Mouse (Mus musculus): ENCODE measurements at regions not wholly inside any gene's neighbourhood (a gene's known extent, or its start where the extent isn't known, plus 50 kb on each side); places are given as distances from the start of the nearest gene placed in this dataset.

- DNase-seq, result no peak
Observed at GRCm38 (mm10) chr2:178950304-178950703, 491.9 kb upstream of the Cdh4 start.

GRCm38 (mm10) chr2:178954420-178955067 is 487.7 kb upstream of the Cdh4 start:
- DNase-seq, result no peak

DNA sequence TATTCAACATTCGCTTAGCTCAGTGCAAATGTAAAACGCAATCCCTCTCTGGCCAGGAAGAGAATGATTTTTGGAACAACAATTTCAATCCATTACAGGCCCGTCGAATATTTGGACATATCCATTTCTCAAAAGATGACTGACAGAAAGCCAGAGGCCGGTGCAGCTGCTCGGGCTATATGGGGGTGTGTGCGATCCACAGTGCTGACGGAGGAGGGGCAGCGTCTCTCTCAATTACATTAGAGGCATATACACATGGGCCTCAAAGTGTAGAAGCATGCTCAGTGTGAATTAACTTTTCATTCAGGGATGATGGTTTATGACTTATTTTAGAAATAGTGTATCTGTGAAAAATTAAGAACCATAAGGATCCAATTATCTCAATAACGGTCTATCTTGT is 483.4 kb upstream of the Cdh4 start:
- DNase-seq, result no peak

DNA sequence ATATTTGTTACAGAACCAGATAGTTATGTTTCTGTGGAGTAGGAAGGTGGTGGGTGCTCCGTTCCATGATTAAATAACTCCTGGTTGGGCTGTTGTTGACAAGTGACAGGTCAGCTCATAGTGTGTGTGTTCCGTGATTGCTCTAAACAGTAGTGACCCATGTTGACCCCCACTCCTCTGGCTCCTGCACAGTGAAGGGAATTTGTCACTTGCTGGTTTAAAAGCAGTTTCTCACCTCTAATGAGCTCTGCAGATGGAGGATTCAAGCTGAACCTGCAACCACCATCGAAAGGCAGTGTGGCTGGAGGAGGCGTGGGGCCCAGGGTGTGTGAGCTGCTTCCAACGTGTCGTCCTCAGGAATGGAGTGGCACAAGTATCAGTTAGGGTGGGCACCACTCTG is 482.6 kb upstream of the Cdh4 start:
- no peak for DNase-seq

DNA sequence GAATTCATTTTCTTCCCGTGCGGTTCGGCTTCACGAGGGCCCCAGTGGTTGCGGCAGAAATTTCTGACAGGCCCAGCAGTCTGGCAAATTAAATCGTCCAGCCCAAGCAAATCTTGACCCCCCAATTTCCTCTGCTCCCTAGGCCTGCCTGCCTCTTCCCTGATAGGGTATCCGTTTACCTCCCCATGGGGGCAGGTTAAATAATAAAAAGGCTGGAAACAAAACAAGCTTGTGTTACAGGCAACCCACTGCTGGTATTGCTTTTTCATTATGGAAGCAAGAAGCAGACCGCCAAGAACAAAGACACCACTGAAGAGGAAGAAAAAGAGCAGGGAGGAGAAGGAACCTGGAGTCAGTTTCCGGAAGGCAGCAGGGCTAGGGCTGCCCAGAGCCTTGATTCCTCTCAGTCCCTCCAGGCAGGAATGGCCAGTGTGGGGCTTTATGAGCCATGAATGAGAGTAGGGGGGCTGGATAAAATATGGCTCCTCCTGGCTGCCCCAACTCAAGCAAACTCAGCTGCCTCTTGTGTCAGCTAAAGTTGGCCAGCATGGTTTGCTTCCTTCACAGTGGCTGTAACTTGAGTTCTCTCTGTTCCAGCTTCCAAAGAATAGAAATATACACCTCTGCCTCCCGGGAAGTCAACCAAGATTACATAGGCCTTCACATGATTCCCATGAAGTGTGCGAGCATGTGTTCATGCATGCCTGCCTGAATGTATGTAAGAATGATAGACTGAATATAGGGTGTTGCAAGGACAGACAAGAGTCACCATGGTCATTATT is 474.5 kb upstream of the Cdh4 start:
- DNase-seq, result no peak

DNA sequence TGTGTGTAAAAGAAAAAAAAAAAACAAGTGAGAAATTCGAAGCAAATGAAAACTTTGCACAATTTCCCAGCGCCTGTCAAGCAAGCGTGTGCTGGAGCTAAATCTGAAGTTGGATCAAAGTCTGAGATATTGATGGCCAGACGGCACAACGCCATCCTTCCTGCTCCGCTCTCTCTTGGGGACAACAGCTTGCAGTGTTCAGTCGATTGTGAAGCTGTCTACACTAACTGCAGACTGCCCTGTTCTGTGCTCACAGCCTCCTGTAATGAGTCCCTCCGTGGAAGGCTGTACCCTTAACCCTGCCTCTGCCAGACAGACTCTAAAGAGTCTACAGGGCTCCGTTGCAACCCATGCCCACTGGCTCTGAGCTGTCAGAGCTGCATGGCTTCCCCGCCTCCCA is 472.5 kb upstream of the Cdh4 start:
- DNase-seq, result no peak

DNA sequence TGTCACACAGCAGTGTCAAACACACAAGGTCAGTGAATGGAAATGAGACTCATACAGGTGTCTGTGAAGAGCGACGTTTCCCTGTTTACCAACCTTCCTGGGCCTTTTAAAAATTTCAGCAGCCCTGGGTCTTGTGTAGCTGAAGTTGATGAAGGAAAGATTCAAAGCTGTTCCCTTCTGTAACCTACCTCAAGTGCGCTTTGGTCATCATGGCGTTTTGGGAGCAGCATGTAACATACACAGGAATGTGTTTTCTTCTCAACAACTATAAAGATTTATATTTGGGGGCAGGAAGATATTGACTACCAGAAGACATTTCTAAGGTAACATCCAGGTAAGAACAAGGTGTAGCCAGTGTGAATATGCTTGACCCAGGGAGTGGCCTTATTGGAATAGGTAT is 466.9 kb upstream of the Cdh4 start:
- no peak for DNase-seq

- no peak for DNase-seq
Observed at GRCm38 (mm10) chr2:178976046-178976445, 466.2 kb upstream of the Cdh4 start.

- DNase-seq, result no peak
Observed at GRCm38 (mm10) chr2:178976495-178976894, 465.7 kb upstream of the Cdh4 start.

DNA sequence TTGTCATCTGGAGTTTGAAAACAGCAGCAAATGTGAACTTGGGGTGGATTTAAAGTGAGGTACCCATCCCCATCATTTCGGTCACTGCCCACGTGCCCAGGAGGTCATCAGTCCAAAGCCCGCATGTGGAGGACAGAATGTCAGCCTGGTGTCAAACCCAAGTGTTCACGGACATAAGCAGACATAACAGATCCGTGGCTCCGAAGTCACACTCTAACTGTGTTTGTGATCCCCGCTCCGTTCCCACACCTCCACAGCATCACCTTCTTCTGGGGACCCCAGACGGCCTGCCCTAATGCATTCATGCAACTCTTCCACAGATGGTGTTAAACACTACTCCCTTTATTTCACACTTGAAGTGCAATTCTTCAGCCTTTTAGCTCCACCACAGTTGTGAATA is 462.8 kb upstream of the Cdh4 start:
- no peak for DNase-seq

DNA sequence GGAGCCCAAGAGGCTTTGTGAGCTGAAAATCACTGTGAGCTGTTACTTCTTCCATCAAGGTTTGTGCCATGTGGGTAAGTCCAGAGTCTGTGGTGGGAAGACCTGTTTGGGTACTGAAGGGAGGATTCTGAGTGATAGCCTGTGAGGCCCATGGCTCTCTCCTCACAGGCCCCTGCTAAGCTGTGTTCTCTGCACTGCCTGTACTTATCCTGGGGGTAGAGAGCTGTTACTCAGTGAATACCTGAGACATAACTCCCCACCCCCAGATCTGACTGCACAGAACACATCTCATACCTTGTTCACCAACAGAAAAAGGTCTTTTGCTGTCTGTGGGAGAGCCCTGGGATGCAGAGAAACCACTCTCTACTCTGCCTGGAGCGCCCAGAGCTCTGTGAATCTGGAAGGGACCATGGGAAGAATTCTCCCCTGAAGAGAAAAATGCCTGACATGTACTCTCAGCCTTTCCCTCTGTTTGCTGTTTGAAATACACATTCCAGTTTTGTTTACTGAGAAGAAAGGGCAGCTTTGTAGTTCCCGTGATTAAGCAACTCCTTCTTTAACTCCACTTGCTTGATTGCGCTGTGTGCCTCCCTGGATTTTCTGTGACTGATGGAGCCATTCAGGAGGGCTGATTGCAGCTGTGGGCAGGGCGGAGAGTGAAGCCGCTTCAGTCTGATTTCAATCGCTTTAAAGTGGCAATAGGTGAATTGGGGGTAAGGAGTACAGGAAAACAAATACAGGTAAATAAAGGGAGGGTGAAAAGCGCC is 460.3 kb upstream of the Cdh4 start:
- no peak for DNase-seq

DNA sequence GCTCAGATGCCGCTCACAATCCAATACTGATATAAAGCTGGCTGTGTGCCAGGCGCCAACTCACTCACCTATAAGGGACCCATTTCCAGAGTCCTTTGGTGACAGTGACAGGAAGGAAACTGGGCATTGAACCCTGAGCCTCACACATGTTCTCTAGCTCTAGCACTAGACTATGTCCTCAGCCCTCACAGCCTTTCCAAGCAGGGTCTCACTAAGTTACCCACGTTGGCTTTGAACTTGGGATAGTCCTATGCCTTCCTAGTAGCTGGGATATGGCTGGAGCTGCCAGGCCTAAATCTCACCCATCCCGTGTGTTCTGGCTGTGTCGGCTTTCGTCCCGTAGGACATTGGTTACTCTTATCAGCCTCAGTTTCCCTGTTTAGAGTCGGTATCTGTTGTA is 458.4 kb upstream of the Cdh4 start:
- DNase-seq, result no peak

DNA sequence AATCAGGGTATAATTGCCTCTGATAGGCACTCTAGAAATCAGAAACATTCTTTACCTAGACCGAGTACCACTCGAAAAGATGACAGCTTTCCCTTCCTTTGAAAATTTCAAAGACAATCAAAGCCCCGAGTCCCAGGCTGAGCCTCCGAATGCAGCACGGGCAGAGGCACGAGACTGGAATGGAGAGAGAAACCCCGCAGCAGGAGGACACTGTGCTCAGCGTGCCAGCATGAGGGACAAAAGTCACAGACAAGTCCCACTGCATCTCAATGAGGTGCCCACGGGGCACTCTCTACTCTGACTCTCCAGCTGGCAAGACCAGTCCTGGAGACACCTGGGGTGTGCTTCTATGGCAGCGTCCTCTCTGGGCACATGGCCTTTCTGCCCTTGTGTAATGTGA is 454.3 kb upstream of the Cdh4 start:
- DNase-seq, result no peak

- no peak for DNase-seq
Observed at GRCm38 (mm10) chr2:178989291-178989690, 452.9 kb upstream of the Cdh4 start.

DNA sequence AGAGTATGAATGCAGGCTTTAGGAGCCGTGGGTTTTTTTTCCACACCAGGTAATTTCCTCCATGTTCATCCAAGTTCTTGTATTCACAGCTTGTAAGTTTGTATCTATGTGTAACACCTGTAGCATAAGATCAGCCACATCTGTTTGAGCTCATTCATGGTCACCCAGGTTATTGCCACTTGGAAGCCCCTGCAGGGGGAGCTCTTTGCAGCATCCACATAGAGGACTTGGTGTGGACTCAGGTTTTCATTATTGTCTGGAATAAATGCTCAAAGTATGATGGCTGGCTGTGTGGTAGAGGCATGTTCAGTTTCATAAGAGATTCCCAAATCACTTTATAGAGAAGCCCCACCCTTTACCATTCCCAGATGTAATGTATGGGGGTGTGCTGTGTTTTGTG is 452.4 kb upstream of the Cdh4 start:
- DNase-seq, result no peak

GRCm38 (mm10) chr2:178990959-178991358 is 451.3 kb upstream of the Cdh4 start:
- DNase-seq, result no peak

DNA sequence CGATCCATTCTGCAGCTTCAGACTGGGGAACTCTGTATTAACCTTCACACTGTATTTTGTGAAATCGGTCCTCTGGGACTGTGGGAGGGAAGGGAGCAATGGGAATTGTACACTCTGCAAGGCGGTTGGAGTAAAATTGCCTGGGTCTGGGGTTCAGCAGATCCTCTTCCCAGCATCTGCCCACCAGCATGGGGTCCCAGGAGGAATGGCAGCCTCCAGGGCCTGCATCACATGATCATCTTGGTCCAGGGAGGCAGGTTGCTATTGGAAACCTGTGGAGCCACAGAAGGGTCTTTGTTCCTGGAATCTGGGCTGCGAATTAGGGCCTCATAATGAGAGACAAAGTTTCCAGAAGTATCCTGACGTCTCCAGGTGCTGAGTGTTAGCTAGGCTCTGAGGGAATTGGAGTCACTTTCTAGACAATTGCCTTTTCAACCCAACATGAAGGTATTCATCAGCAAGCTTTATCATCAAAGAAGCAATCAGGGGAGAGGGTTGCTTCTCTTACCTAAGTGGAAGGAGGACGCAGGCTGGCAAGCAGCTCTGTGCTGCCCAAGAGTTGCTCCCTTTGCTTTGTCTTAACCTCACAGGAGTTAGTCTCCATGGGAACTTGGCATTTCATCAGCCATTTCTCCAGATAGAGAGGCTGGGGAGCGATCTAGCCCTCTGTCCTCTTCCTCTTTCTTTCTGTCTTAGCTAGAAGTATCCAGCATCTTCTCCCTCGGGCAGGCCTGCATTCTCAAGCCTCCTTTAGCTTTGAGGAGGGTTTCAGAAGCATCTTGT is 449.7 kb upstream of the Cdh4 start:
- no peak for DNase-seq

DNA sequence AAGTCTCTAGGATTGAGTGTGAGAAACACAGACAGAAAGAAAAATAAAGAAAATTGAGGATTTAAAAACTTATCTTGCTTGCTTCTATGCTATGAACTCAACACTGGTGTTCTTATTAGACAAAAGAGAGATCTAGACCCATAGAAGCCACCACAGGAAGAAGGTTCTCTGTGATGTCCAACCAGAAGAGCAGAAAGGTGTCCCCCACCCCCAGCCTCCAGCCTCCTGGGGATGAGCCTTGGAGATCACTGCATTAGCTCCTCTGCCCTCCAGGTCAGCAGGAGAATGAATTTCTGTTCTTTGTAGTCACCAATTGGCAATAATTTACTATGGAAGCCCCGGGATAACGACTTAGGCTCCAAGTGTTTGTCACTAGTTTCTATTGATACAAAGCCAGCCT is 444.3 kb upstream of the Cdh4 start:
- DNase-seq, result no peak

DNA sequence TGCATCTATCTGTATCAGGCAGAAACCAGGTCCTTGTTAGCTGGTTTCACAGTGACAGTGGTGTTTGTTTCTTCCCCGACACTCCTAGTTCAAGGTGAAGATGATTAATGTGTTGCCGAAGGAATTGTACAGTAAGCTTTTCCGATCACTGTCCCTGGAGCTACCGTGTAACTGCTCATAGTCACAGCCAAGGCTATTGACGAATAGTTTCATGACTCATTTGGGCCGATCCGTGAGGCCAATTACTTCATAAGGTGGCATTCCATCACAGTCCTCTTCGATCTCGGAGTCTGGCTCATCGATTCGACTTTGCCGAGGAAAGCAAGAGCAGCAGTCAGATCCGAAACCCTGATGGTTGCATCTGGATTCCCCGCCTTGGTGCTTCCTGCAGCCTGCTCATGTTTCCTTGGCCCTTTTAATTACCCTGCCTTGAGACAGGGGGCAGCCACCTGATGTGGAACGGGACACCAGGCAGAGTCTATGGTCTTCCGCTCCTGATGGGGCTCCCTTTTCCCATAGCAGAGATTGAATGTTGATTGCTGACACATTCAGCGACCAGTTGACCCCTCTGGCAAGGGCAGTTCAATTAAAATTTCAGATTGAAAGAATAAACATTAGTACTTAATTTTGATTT is 441.7 kb upstream of the Cdh4 start:
- no peak for DNase-seq

DNA sequence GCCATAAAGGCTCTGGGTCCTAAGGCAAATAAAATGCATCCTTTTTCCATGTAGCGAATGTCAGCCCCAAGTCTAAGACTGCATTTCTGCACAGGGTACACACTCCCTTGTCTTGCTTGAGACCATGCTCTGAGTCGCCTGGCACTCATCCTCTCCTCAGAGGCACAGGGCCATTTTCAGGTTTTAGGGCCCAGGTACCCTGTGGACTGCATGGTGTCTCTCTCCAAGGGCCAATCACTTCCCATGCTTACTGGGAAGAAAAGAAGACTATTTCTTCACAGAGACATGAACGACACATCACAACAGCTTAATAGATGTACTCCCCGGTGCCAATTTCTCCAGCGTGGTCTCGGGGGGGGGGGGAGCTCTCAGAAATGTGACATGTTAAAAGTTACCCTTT is 434.5 kb upstream of the Cdh4 start:
- no peak for DNase-seq

- no peak for DNase-seq
Observed at GRCm38 (mm10) chr2:179013891-179014593, 428.2 kb upstream of the Cdh4 start.

- DNase-seq, result no peak
Observed at GRCm38 (mm10) chr2:179022675-179023194, 419.5 kb upstream of the Cdh4 start.
